In the genomic region with DNA sequence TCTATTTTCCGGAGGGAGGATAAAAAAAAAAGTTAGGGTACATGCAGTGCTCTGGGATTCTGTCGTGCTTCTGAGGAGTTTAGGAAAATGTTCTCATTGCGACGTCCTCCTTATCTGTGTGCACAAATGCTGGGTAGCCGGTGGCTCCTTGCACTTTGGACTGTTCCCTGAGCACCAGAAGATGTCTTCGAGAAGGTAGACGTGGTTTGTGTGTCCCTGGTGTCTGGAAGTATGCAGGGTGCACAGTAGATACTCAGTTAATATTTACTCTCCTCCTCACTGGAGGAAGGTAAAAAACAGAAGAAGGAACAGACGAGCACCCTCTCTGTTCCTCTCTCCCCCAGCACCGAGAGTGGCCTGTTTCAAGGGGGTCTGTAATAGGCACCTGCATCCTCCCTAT, we compare ENCODE assay signal across 21 mouse cellular contexts. TPM values are rescaled to one million over a fixed set of nuclear protein-coding genes. Genes with fewer than 3 reads are reported as not detected.
DNase-seq lines count a peak whose midpoint lies in the region; ATAC-seq and TF ChIP-seq lines count a peak whose summit lies in the region.
"Had no signal": no experiment of that assay in that cellular context is flagged by ENCODE, and none has a peak within 500 bp of the region (broad histone marks: within the 10 kb centered on the region; RNA-seq: fewer than 3 reads in every experiment).

No protein-coding gene starts in this region.

- no peak for TF ChIP-seq EP300 in lung, postnatal 0 days (IDR thresholded peaks at IDR 0.05)

- TF ChIP-seq CTCF in gastrocnemius, adult 2 months (IDR thresholded peaks at IDR 0.05), result no peak
- TF ChIP-seq CTCF in lung, postnatal 0 days (IDR thresholded peaks at IDR 0.05), result no peak
- no peak for TF ChIP-seq CTCF in lung, adult 2 months (IDR thresholded peaks at IDR 0.05; ENCODE audit: insufficient read depth, low read length)

- DNase-seq in gastrocnemius, adult 2 months, result no peak
- no peak for DNase-seq in gastrocnemius, postnatal 4 days (ENCODE audit: low spot score in 2 of 2)
- no peak for DNase-seq in heart, postnatal 14 days
- peak; percentile 16 to 54 for DNase-seq in kidney, postnatal 25 days
- no peak for DNase-seq in kidney, postnatal 14 days
- no peak for DNase-seq in lung, postnatal 0 days (ENCODE audit: low spot score)
- DNase-seq in lung, adult 2 months, result no peak
- DNase-seq: adrenal gland, adult 8-10 months; cerebellum, adult 9-10 months; liver, postnatal 0 days; right cerebral cortex, adult 18-20 months had no signal

- H3K27me3 ChIP-seq in heart, embryonic 16.5 days (ENCODE audit: control insufficient read depth, insufficient read depth, low read length), result no peaks in the 10 kb centered on the region
- H3K27me3 ChIP-seq in lung, postnatal 0 days (replicated peaks; ENCODE audit: insufficient read depth, low read length), result no peaks in the 10 kb centered on the region
- H3K27me3 ChIP-seq: midbrain, embryonic 13.5 days; neural tube, embryonic 12.5 days; Patski had no signal

- H3K9me3 ChIP-seq in heart, embryonic 16.5 days (replicated peaks; ENCODE audit: control insufficient read depth, low read length), result no peaks in the 10 kb centered on the region
- no peaks in the 10 kb centered on the region for H3K9me3 ChIP-seq in lung, postnatal 0 days (ENCODE audit: low read length)
- H3K9me3 ChIP-seq: embryonic facial prominence, embryonic 10.5 days; limb, embryonic 10.5 days; midbrain, embryonic 13.5 days; neural tube, embryonic 12.5 days had no signal

- intact Hi-C loops in gastrocnemius, adult 2 months (cut with DNase I), result loop anchor here (5.0 to 10.0 kb wide), 3 partner anchors 51 to 216 kb away; no protein-coding TSS in a partner anchor
- intact Hi-C loops in heart, postnatal 14 days (cut with DNase I), result loop anchor here (10.0 kb wide), 1 partner anchor 104 kb away; no protein-coding TSS in a partner anchor

- peak overlapping the region; percentile 91; the same call in 1 of the 2 replicates for H3K27ac ChIP-seq in gastrocnemius, adult 2 months
- peak overlapping the region; percentile 97 for H3K27ac ChIP-seq in heart, embryonic 16.5 days (ENCODE audit: low read length)
- H3K27ac ChIP-seq in lung, postnatal 0 days (ENCODE audit: low read length), result peak overlapping the region; percentile 71; the same call in 1 of the 2 replicates
- H3K27ac ChIP-seq: hindbrain, embryonic 14.5 days; limb, embryonic 10.5 days; midbrain, embryonic 13.5 days; neural tube, embryonic 12.5 days; stomach, postnatal 0 days had no signal

- H3K4me1 ChIP-seq in heart, embryonic 16.5 days (ENCODE audit: control insufficient read depth, insufficient read depth, low read length), result peaks cover 56% of the 10 kb centered on the region
- peaks cover 17% of the 10 kb centered on the region; the same call in 1 of the 2 replicates for H3K4me1 ChIP-seq in lung, postnatal 0 days (ENCODE audit: insufficient read depth, low read depth, low read length)
- peaks cover 3% of the 10 kb centered on the region for H3K4me1 ChIP-seq in lung, adult 2 months (ENCODE audit: control insufficient read depth, insufficient read depth, low read length)

- H3K4me3 ChIP-seq in gastrocnemius, adult 2 months, result no peak overlapping the region
- H3K4me3 ChIP-seq in heart, embryonic 16.5 days (ENCODE audit: low read length), result no peak overlapping the region
- H3K4me3 ChIP-seq in lung, postnatal 0 days (ENCODE audit: low read depth, low read length), result no peak overlapping the region
- no peak overlapping the region for H3K4me3 ChIP-seq in lung, adult 2 months (replicated peaks; ENCODE audit: extremely low read depth, low read depth, low read length)
- H3K4me3 ChIP-seq: embryonic facial prominence, embryonic 10.5 days; limb, embryonic 10.5 days; midbrain, embryonic 13.5 days; neural tube, embryonic 12.5 days had no signal

- ATAC-seq in heart, embryonic 16.5 days (replicated peaks; ENCODE audit: extremely low read depth, insufficient read depth, low FRiP score), result no peak
- no peak for ATAC-seq in lung, postnatal 0 days
- ATAC-seq: liver, postnatal 0 days; midbrain, embryonic 13.5 days had no signal

- H3K9ac ChIP-seq in heart, embryonic 16.5 days (ENCODE audit: low read length), result no peak overlapping the region
- H3K9ac ChIP-seq in lung, postnatal 0 days (replicated peaks; ENCODE audit: low read depth), result no peak overlapping the region
- H3K9ac ChIP-seq: hindbrain, embryonic 14.5 days; liver, postnatal 0 days; midbrain, embryonic 13.5 days; neural tube, embryonic 12.5 days had no signal

- H3K36me3 ChIP-seq in heart, embryonic 16.5 days (ENCODE audit: control insufficient read depth, insufficient read depth), result no peaks in the 10 kb centered on the region
- H3K36me3 ChIP-seq in lung, postnatal 0 days (ENCODE audit: insufficient read depth, low read length), result no peaks in the 10 kb centered on the region
- H3K36me3 ChIP-seq: embryonic facial prominence, embryonic 10.5 days; limb, embryonic 10.5 days; midbrain, embryonic 13.5 days; neural tube, embryonic 12.5 days had no signal

- H3K4me2 ChIP-seq in heart, embryonic 16.5 days (ENCODE audit: low read depth, low read length), result peak overlapping the region; percentile 54; the same call in 1 of the 2 replicates
- H3K4me2 ChIP-seq in lung, postnatal 0 days (replicated peaks; ENCODE audit: low read depth, low read length), result no peak overlapping the region
- H3K4me2 ChIP-seq: hindbrain, embryonic 14.5 days; midbrain, embryonic 13.5 days; neural tube, embryonic 12.5 days had no signal

- no peak for TF ChIP-seq POLR2A in lung, adult 2 months (IDR thresholded peaks at IDR 0.05; ENCODE audit: borderline replicate concordance, extremely low read depth, low read depth, low read length)

- WGBS in heart, embryonic 16.5 days, result 70% methylated on average over 9 of the region's 9 CpGs
- WGBS in lung, postnatal 0 days, result 53% methylated on average over 9 of the region's 9 CpGs
- WGBS in lung, adult 2 months, result 70% methylated on average over 9 of the region's 9 CpGs

RNA-seq across cellular contexts. Expression of a gene that starts 44.6 kb away (rescaled TPM):
- total RNA-seq in gastrocnemius, adult 2 months (2021), result 10 to 100 TPM; 14.0 to 19.8 TPM
- total RNA-seq in gastrocnemius, postnatal 4 days (2021), result 10 to 100 TPM; 12.1 to 17.8 TPM
- 2.8 and 6.7 TPM in 2 replicates for polyA plus RNA-seq in heart, embryonic 16.5 days (2015; fragmentation: Nextera tagmentation; extraction: Ambion mirVana)
- 10 to 100 TPM; 16.6 to 22.0 TPM for total RNA-seq in heart, postnatal 14 days (2021)
- polyA plus RNA-seq in lung, postnatal 0 days (2015; fragmentation: Nextera tagmentation; extraction: Ambion mirVana), result 2.9 and 4.0 TPM in 2 replicates
- 2.7 and 4.8 TPM in 2 replicates for polyA plus RNA-seq in lung, adult 2 months (2012; rRNA removed)
- total RNA-seq: common myeloid progenitor, adult 5-6 weeks; megakaryocyte, adult 5-6 weeks had no signal

Comparison
In these comparisons a context has a peak if more than half of its experiments do, and no peak if none do; other contexts are left out.
1. DNase-seq: peak in kidney, postnatal 25 days (2 of 2); none in gastrocnemius, adult 2 months (single experiment), gastrocnemius, postnatal 4 days (0 of 2), heart, postnatal 14 days (0 of 2), kidney, postnatal 14 days (single experiment), lung, postnatal 0 days (single experiment) and lung, adult 2 months (single experiment).
2. Peak in every context shown above with its lines, with median percentiles within 50 percentile points of each other: H3K27ac ChIP-seq.